Comparison of ENCODE assay signal across 8 mouse cellular contexts in the genomic region with DNA sequence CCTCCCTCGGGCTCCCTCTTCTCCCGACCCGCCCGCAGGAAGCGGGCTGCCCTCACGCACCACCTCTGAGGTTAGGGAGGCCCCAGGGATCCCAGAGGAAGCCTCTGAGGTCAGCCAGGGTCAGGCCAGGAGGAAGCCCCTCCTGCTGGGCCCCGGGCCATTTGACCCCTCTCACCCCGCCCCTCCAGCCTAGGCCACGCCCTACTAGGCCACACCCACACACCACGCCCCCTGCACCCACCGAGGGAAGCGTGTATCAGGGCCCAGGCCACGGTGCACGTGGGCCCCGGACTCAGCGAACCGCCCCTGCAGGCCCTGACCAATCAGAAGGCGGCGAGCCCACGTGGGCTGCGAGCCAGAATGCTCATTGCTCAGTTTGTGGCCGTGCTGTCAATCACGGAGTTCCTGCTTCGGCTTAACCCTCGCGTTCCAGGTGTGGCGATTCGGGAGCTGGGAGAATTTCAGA. TPM values are rescaled to one million over a fixed set of nuclear protein-coding genes. Genes with fewer than 3 reads are reported as not detected.
DNase-seq lines count a peak whose midpoint lies in the region; ATAC-seq and TF ChIP-seq lines count a peak whose summit lies in the region.

Gene Tle6, minus strand, starts transcription at position 336 of the 466 bp plus-strand sequence.

- H3K9me3 ChIP-seq in ES-E14 (ENCODE audit: control insufficient read depth, insufficient read depth, low read depth, low read length), result no peaks in the 10 kb centered on the region
- H3K9me3 ChIP-seq in forebrain, postnatal 0 days (ENCODE audit: low read length), result no peaks in the 10 kb centered on the region
- no peaks in the 10 kb centered on the region for H3K9me3 ChIP-seq in lung, embryonic 15.5 days

- ATAC-seq in forebrain, postnatal 0 days, result peak; percentile 82
- ATAC-seq in lung, embryonic 15.5 days (ENCODE audit: borderline replicate concordance, extremely low read depth, low FRiP score, low TSS enrichment), result peak; percentile 82

- DNase-seq in ES-E14 (ENCODE audit: low read depth, low spot score), result peak; percentile 99
- peak; percentile 93 for DNase-seq in cerebellum, adult 18-20 months
- DNase-seq in forebrain, postnatal 0 days, result peak; percentile 97
- peak; percentile 98 for DNase-seq in heart, postnatal 4 days
- DNase-seq in layer of hippocampus, adult 8-10 months (ENCODE audit: low spot score in 2 of 2), result peak; percentile 94
- peak; percentile 95 for DNase-seq in ovary, adult 18-20 months (ENCODE audit: low spot score)
- peak; percentile 96 for DNase-seq in thymus, postnatal 0 days (ENCODE audit: low spot score)

- H3K4me1 ChIP-seq in ES-E14 (ENCODE audit: control insufficient read depth in 2 of 2, insufficient read depth in 2 of 2, low read length in 2 of 2, poor library complexity in 1 of 2), result peaks cover 6 to 41% of the 10 kb centered on the region in 2 experiments
- H3K4me1 ChIP-seq in forebrain, postnatal 0 days (ENCODE audit: insufficient read depth), result peaks cover 17% of the 10 kb centered on the region
- peaks cover 60% of the 10 kb centered on the region for H3K4me1 ChIP-seq in lung, embryonic 15.5 days

- H3K4me2 ChIP-seq in forebrain, postnatal 0 days (ENCODE audit: low read depth), result peak within 1 kb of the TSS; percentile 64
- peak within 1 kb of the TSS; percentile 62 for H3K4me2 ChIP-seq in lung, embryonic 15.5 days

- no peak for TF ChIP-seq CTCF in forebrain, postnatal 0 days (IDR thresholded peaks at IDR 0.05; ENCODE audit: low read depth)

- peaks cover 8% of the 10 kb centered on the region; the same call in 1 of the 2 replicates for H3K27me3 ChIP-seq in forebrain, postnatal 0 days (ENCODE audit: insufficient read depth, low read length)
- no peaks in the 10 kb centered on the region for H3K27me3 ChIP-seq in lung, embryonic 15.5 days

- H3K4me3 ChIP-seq in ES-E14 (ENCODE audit: insufficient read depth in 1 of 2, low read depth in 1 of 2, low read length in 2 of 2, poor library complexity in 1 of 2, severe bottlenecking in 1 of 2), result peak within 1 kb of the TSS; percentile 3 to 60; a peak in 3 of 4 replicates
- H3K4me3 ChIP-seq in forebrain, postnatal 0 days (ENCODE audit: low read depth, low read length), result peak within 1 kb of the TSS; percentile 29
- peak within 1 kb of the TSS; percentile 34 for H3K4me3 ChIP-seq in lung, embryonic 15.5 days

- no peaks in the 10 kb centered on the region for H3K36me3 ChIP-seq in ES-E14 (ENCODE audit: control insufficient read depth, insufficient read depth, low read length, poor library complexity, severe bottlenecking)
- H3K36me3 ChIP-seq in forebrain, postnatal 0 days (ENCODE audit: insufficient read depth), result no peaks in the 10 kb centered on the region
- no peaks in the 10 kb centered on the region for H3K36me3 ChIP-seq in lung, embryonic 15.5 days

- peak within 1 kb of the TSS; percentile 9; the same call in 1 of the 2 replicates for H3K27ac ChIP-seq in ES-E14 (ENCODE audit: insufficient read depth, low read depth, low read length, poor library complexity, severe bottlenecking)
- no peak within 1 kb of the TSS for H3K27ac ChIP-seq in forebrain, postnatal 0 days (ENCODE audit: low read depth, low read length)
- H3K27ac ChIP-seq in lung, embryonic 15.5 days, result peak within 1 kb of the TSS; percentile 84

- H3K9ac ChIP-seq in ES-E14 (ENCODE audit: insufficient read depth, low read depth, low read length, poor library complexity, severe bottlenecking), result peak within 1 kb of the TSS; percentile 28; the same call in 1 of the 2 replicates
- no peak within 1 kb of the TSS; the same call in 1 of the 2 replicates for H3K9ac ChIP-seq in forebrain, postnatal 0 days
- no peak within 1 kb of the TSS for H3K9ac ChIP-seq in lung, embryonic 15.5 days

- in situ Hi-C loops in ES-E14 (cut with MboI; ENCODE audit: low sequenced_read_pairs in 2 of 2, unreplicated experiment in 2 of 2), result no loop called here

- under 1% methylated on average over 28 of the region's 28 CpGs for WGBS in forebrain, postnatal 0 days
- WGBS in lung, embryonic 15.5 days, result under 1% methylated on average over 28 of the region's 28 CpGs

TF ChIP-seq in ES-E14, 5 proteins besides CTCF, POLR2A, EP300 and RAD21:
- no peak for TF ChIP-seq MAFK (IDR thresholded peaks at IDR 0.05; ENCODE audit: insufficient read depth, low read depth, low read length)
- TF ChIP-seq CHD2 (IDR thresholded peaks at IDR 0.05; ENCODE audit: low read depth, low read length), result peak; percentile 67; the same call in 1 of the 2 replicates
TF ChIP-seq in ES-E14: peak in this region for 1.

RNA-seq across cellular contexts. Expression of gene Tle6, which starts in this region (rescaled TPM):
- total RNA-seq in ES-E14 (2012; rRNA removed), result 17.7 and 22.0 TPM in 2 replicates
- total RNA-seq in forebrain, postnatal 0 days (2014; rRNA removed), result 8.7 and 14.1 TPM in 2 replicates
- 4.2 and 5.1 TPM in 2 replicates for polyA plus RNA-seq in forebrain, postnatal 0 days (2015; fragmentation: Nextera tagmentation; extraction: Ambion mirVana)
- 10 to 100 TPM in 1 of 2 experiments, 1 to 10 TPM in 1; 7.2 to 10.6 TPM for total RNA-seq in heart, postnatal 4 days (2021)
- 1 to 10 TPM; 5.0 to 7.3 (median 5.9) TPM for total RNA-seq in layer of hippocampus, adult 8-10 months (2022)
- 28.1 and 29.3 TPM in 2 replicates for polyA plus RNA-seq in lung, embryonic 15.5 days (2015; fragmentation: Nextera tagmentation; extraction: Ambion mirVana)
- 3.7 and 4.8 TPM in 2 replicates for polyA plus RNA-seq in thymus, postnatal 0 days (2015; fragmentation: Nextera tagmentation; extraction: Ambion mirVana)
